Mouse (Mus musculus) spleen, postnatal 4 days (tissue): Measurements from ENCODE around the gene Ubtd2.

Source experiments
- DNase-seq, 2 experiments: peaks; one replicate each; pipeline ENCODE4 v3.0.0; 2022; ENCODE audit warnings: low spot score in 2 of 2

Gene Ubtd2

GRCm38 (mm10) chr11:32518770-32519169 lies 63.6 kb downstream of the Ubtd2 start:
- no peak for DNase-seq

GRCm38 (mm10) chr11:32519354-32519753 lies 64.2 kb downstream of the Ubtd2 start:
- no peak for DNase-seq

- DNase-seq = no peak
These were observed 66.1 kb downstream of the Ubtd2 start for GRCm38 (mm10) chr11:32521246-32521645.

GRCm38 (mm10) chr11:32524122-32524920 lies 69.2 kb downstream of the Ubtd2 start:
- no peak for DNase-seq

- no peak for DNase-seq
These were observed 71.8 kb downstream of the Ubtd2 start for GRCm38 (mm10) chr11:32527006-32527405.

GRCm38 (mm10) chr11:32530151-32530550 lies 75.0 kb downstream of the Ubtd2 start:
- DNase-seq = no peak

GRCm38 (mm10) chr11:32531871-32532764 lies 76.9 kb downstream of the Ubtd2 start, which contains the start of gene Efcab9:
TSS of gene Efcab9 (minus strand) at chr11:32532081.
- no peak for DNase-seq

GRCm38 (mm10) chr11:32532765-32533481 lies 77.8 kb downstream of the Ubtd2 start, which contains the start of gene Stk10:
TSS of gene Stk10 (plus strand) at chr11:32533305.
- DNase-seq = peak; percentile 87 to 92

- peak; percentile 67 to 84 for DNase-seq
These were observed 78.5 kb downstream of the Ubtd2 start for GRCm38 (mm10) chr11:32533482-32534261.

GRCm38 (mm10) chr11:32534453-32535075 lies 79.4 kb downstream of the Ubtd2 start:
- DNase-seq = peak in 1 of 2 experiments; percentile 63

GRCm38 (mm10) chr11:32535646-32536045 lies 80.5 kb downstream of the Ubtd2 start:
- DNase-seq = no peak

GRCm38 (mm10) chr11:32536954-32537353 lies 81.8 kb downstream of the Ubtd2 start:
- peak in 1 of 2 experiments; percentile 10 for DNase-seq

- no peak for DNase-seq
These were observed 83.3 kb downstream of the Ubtd2 start for GRCm38 (mm10) chr11:32538435-32538834.

GRCm38 (mm10) chr11:32538846-32539245 lies 83.7 kb downstream of the Ubtd2 start:
- no peak for DNase-seq

- no peak for DNase-seq
These were observed 84.5 kb downstream of the Ubtd2 start for GRCm38 (mm10) chr11:32539717-32540116.

GRCm38 (mm10) chr11:32540463-32540862 lies 85.3 kb downstream of the Ubtd2 start:
- no peak for DNase-seq

- no peak for DNase-seq
These were observed 87.0 kb downstream of the Ubtd2 start for GRCm38 (mm10) chr11:32542181-32542580.

- peak; percentile 81 to 84 for DNase-seq
These were observed 87.7 kb downstream of the Ubtd2 start for GRCm38 (mm10) chr11:32542687-32543411.

- no peak for DNase-seq
These were observed 88.9 kb downstream of the Ubtd2 start for GRCm38 (mm10) chr11:32544041-32544440.

- DNase-seq = no peak
These were observed 89.3 kb downstream of the Ubtd2 start for GRCm38 (mm10) chr11:32544497-32544896.
